Mouse (Mus musculus) regulatory T cell (primary cell): ENCODE results near the gene A3galt2.

Experiments used
- in situ Hi-C: fragments of 300-600 bp; cut with MboI, MseI; formaldehyde crosslinking; loops from one replicate; pipeline ENCODE4 v1.15.1; 2025; ENCODE audit warnings: high pct_unique_total_duplicates

A3galt2 gene

GRCm38 (mm10) chr4:128787023-128787939 lies 32.1 kb downstream of the A3galt2 start:
- in situ Hi-C loops, result no loop called here

- in situ Hi-C loops, result no loop called here
Measured at GRCm38 (mm10) chr4:128788108-128788507, 32.9 kb downstream of the A3galt2 start.

GRCm38 (mm10) chr4:128789646-128790045 lies 34.5 kb downstream of the A3galt2 start:
- in situ Hi-C loops, result no loop called here

- in situ Hi-C loops, result no loop called here
Measured at GRCm38 (mm10) chr4:128793710-128794109, 38.5 kb downstream of the A3galt2 start.

GRCm38 (mm10) chr4:128794198-128794597 lies 39.0 kb downstream of the A3galt2 start:
- in situ Hi-C loops, result no loop called here

GRCm38 (mm10) chr4:128795596-128795995 lies 40.4 kb downstream of the A3galt2 start:
- in situ Hi-C loops, result no loop called here

- in situ Hi-C loops, result no loop called here
Measured at GRCm38 (mm10) chr4:128796788-128797187, 41.6 kb downstream of the A3galt2 start.

- in situ Hi-C loops, result no loop called here
Measured at GRCm38 (mm10) chr4:128801675-128802465, 46.7 kb downstream of the A3galt2 start.

GRCm38 (mm10) chr4:128803569-128803968 lies 48.4 kb downstream of the A3galt2 start:
- in situ Hi-C loops, result no loop called here

- in situ Hi-C loops, result no loop called here
Measured at GRCm38 (mm10) chr4:128804426-128805149, 49.4 kb downstream of the A3galt2 start.

- in situ Hi-C loops, result no loop called here
Measured at GRCm38 (mm10) chr4:128805150-128806042, 50.2 kb downstream of the A3galt2 start.

GRCm38 (mm10) chr4:128806043-128806826 lies 51.1 kb downstream of the A3galt2 start, which contains the start of gene Zfp362:
Gene Zfp362, minus strand, starts transcription at chr4:128806045.
- in situ Hi-C loops, result no loop called here

- in situ Hi-C loops, result no loop called here
Measured at GRCm38 (mm10) chr4:128806827-128807179, 51.6 kb downstream of the A3galt2 start.

GRCm38 (mm10) chr4:128811382-128812056 lies 56.4 kb downstream of the A3galt2 start:
- in situ Hi-C loops, result no loop called here

GRCm38 (mm10) chr4:128817011-128817410 lies 61.8 kb downstream of the A3galt2 start:
- in situ Hi-C loops, result no loop called here
